Mouse (Mus musculus) urinary bladder, postnatal 36 days (tissue): Measurements from ENCODE around the gene Ccdc117.
A peak's percentile ranks its signal among the peaks of the same experiment; 100 is the strongest.
"Not testable (repeated sequence)": the region's sequence is repeated elsewhere in the genome, so short reads cannot be mapped to it uniquely, and the experiment has no call there.

Experiments used
- DNase-seq, 2 experiments: peaks; one replicate each; pipeline ENCODE4 v3.0.0; 2022; ENCODE audit warnings: low spot score in 2 of 2, mixed read lengths in 1 of 2

Gene Ccdc117

GRCm38 (mm10) chr11:5541799-5542481, at the start of gene Ccdc117:
Ccdc117 (minus strand) TSS chr11:5542187.
- DNase-seq: peak; percentile 84 to 92

GRCm38 (mm10) chr11:5575046-5575445, 33.1 kb upstream of the Ccdc117 start:
- no peak for DNase-seq

GRCm38 (mm10) chr11:5573821-5574220, 31.8 kb upstream of the Ccdc117 start:
- DNase-seq: no peak

- no peak for DNase-seq
Measured at GRCm38 (mm10) chr11:5571856-5572255, 29.9 kb upstream of the Ccdc117 start.

- no peak for DNase-seq
Measured at GRCm38 (mm10) chr11:5569474-5569873, 27.5 kb upstream of the Ccdc117 start, which contains the start of gene Ankrd36. Ankrd36 (plus strand) TSS chr11:5569684.

GRCm38 (mm10) chr11:5568082-5568481, 26.1 kb upstream of the Ccdc117 start:
- no peak for DNase-seq

GRCm38 (mm10) chr11:5567654-5568053, 25.7 kb upstream of the Ccdc117 start:
- no peak for DNase-seq

- no peak for DNase-seq
Measured at GRCm38 (mm10) chr11:5566506-5566905, 24.5 kb upstream of the Ccdc117 start.

GRCm38 (mm10) chr11:5565596-5565995, 23.6 kb upstream of the Ccdc117 start:
- no peak for DNase-seq

GRCm38 (mm10) chr11:5563898-5564297, 21.9 kb upstream of the Ccdc117 start:
- DNase-seq: no peak

- DNase-seq: no peak
Measured at GRCm38 (mm10) chr11:5562625-5563268, 20.8 kb upstream of the Ccdc117 start.

- no peak for DNase-seq
Measured at GRCm38 (mm10) chr11:5560273-5560672, 18.3 kb upstream of the Ccdc117 start.

- DNase-seq: no peak
Measured at GRCm38 (mm10) chr11:5551931-5552330, 9.9 kb upstream of the Ccdc117 start.

- no peak for DNase-seq
Measured at GRCm38 (mm10) chr11:5551430-5551829, 9.4 kb upstream of the Ccdc117 start.

- DNase-seq: no peak
Measured at GRCm38 (mm10) chr11:5546693-5547092, 4.7 kb upstream of the Ccdc117 start.

- DNase-seq: no peak
Measured at GRCm38 (mm10) chr11:5545457-5545856, 3.5 kb upstream of the Ccdc117 start.

- not testable (repeated sequence) for DNase-seq
Measured at GRCm38 (mm10) chr11:5544709-5545108, 2.7 kb upstream of the Ccdc117 start.

GRCm38 (mm10) chr11:5543281-5543680, 1.3 kb upstream of the Ccdc117 start:
- DNase-seq: no peak

- DNase-seq: no peak
Measured at GRCm38 (mm10) chr11:5542482-5543185, 647 bp upstream of the Ccdc117 start.

- no peak for DNase-seq
Measured at GRCm38 (mm10) chr11:5541230-5541798, 673 bp downstream of the Ccdc117 start.

GRCm38 (mm10) chr11:5540331-5540730, 1.7 kb downstream of the Ccdc117 start:
- no peak for DNase-seq

- not testable (repeated sequence) for DNase-seq
Measured at GRCm38 (mm10) chr11:5537454-5537853, 4.5 kb downstream of the Ccdc117 start.
